Mouse (Mus musculus) neural tube, embryonic 14.5 days (tissue): ENCODE data around the gene Hbs1l. TPM values are rescaled to one million over a fixed set of nuclear protein-coding genes. Genes with fewer than 3 reads are reported as not detected.

Experiments
- ATAC-seq: fragments of 200-750 bp; cut with Nextera tagmentation; 2 replicates; pipeline ENCODE4 v1.8.0; 2017; ENCODE audit warnings: low read depth, mild to moderate bottlenecking, moderate TSS enrichment, moderate library complexity
- H3K27ac ChIP-seq: fragments of 300-500 bp; sonication (generic); 2 replicates; pipeline ENCODE4 v1.5.1; 2014; ENCODE audit warnings: low read depth, mild to moderate bottlenecking, control low read depth, low read length, moderate library complexity, mixed read lengths
- H3K27me3 ChIP-seq: fragments of 300-500 bp; sonication (generic); 2 replicates; pipeline ENCODE4 v1.6.1; 2014; ENCODE audit warnings: low read length; ENCODE audit not compliant: control insufficient read depth, insufficient read depth
- H3K36me3 ChIP-seq: fragments of 300-500 bp; sonication (generic); 2 replicates; pipeline ENCODE4 v1.6.1; 2014; ENCODE audit warnings: low read length, mixed read lengths; ENCODE audit not compliant: control insufficient read depth, insufficient read depth
- H3K4me1 ChIP-seq: fragments of 300-500 bp; sonication (generic); 2 replicates; pipeline ENCODE4 v1.6.1; 2014; ENCODE audit warnings: low read length; ENCODE audit not compliant: control insufficient read depth, insufficient read depth
- H3K4me2 ChIP-seq: fragments of 300-500 bp; sonication (generic); 2 replicates; pipeline ENCODE4 v1.6.1; 2014; ENCODE audit warnings: mild to moderate bottlenecking, low read depth, low read length, control low read depth
- H3K4me3 ChIP-seq: fragments of 300-500 bp; sonication (generic); 2 replicates; pipeline ENCODE4 v1.5.1; 2014; ENCODE audit warnings: low read depth, low read length, control low read depth, mixed read lengths
- H3K9ac ChIP-seq: fragments of 300-500 bp; sonication (generic); replicated peaks from 2 replicates; pipeline ENCODE4 v1.6.1; 2014; ENCODE audit warnings: low read depth, mild to moderate bottlenecking, control low read depth, low read length, mixed read lengths
- H3K9me3 ChIP-seq: fragments of 300-500 bp; sonication (generic); 2 replicates; pipeline ENCODE4 v1.6.1; 2016; ENCODE audit warnings: low read length; ENCODE audit not compliant: control insufficient read depth
- WGBS: fragments of 180-500 bp; shearing (Covaris S2); extraction: QIAGEN DNeasy Blood & Tissue Kit; methylation state at CpG from one replicate; pipeline ENCODE4 v1.1.7; 2014; 5-methylcytosine and 5-hydroxymethylcytosine counted together
- polyA plus RNA-seq: library from polyadenylated mRNA; unstranded; fragments of >200 nt; fragmentation: Nextera tagmentation; extraction: Ambion mirVana; gene quantifications from 2 replicates; pipeline ENCODE4 v1.2.1, GENCODE M21; 2014

Gene Hbs1l
- polyA plus RNA-seq, 1 experiment from 2014 or later = 97.5 TPM

DNA sequence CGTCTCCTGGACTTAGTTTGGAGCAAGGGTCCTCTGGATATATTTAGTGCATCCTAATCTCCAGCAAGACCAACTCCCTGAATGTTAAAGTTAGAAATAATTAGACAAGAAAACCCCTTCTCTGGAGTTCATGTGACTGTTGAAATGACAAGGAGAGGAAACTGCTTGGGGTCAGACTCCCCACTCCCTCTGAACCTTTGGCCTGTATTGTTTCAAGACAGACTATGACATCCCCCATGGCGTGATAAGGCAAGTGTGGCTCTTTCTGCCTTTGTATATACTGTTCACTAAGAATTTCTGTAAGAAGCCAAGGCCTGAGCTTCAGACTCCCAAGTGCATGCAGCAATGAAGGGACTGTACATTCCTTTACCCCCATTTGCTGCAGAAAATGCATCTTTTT lies 104.7 kb downstream of the Hbs1l start:
- Histone ChIP-seq H3K4me2 (no peak overlapping the region), H3K27me3 (no peaks in the 10 kb centered on the region), H3K9me3 (no peaks in the 10 kb centered on the region), H3K36me3 (no peaks in the 10 kb centered on the region), H3K27ac (no peak overlapping the region), H3K4me3 (no peak overlapping the region), H3K4me1 (no peaks in the 10 kb centered on the region), H3K9ac (no peak overlapping the region)
- ATAC-seq = no peak
- WGBS = 59% methylated on average over 2 of the region's 2 CpGs

DNA sequence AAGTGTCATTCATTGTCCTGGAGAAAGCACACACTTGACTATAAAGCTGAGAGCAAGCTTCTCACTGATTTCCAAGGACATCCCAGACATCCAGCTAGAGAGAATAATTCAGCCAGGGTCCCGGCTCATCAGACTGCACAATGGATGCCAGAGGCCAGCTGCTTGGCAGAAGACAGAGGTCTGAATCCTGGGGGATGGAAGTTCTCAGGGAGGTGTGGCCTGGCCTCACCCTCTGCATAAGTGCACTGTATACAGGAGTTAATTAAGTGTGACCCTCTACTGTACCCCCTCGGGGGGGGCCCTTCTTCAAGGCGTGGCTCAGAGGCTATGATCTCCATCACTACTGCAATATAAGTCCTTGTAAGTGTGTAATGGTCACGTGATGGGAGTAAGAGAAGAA lies 105.5 kb downstream of the Hbs1l start:
- peak; percentile 46; the same call in 1 of the 2 replicates for ATAC-seq
- Histone ChIP-seq H3K27ac (no peak overlapping the region), H3K4me2 (no peak overlapping the region), H3K9me3 (no peaks in the 10 kb centered on the region), H3K4me1 (no peaks in the 10 kb centered on the region), H3K27me3 (no peaks in the 10 kb centered on the region), H3K9ac (no peak overlapping the region), H3K4me3 (no peak overlapping the region), H3K36me3 (no peaks in the 10 kb centered on the region)
- 56% methylated on average over 4 of the region's 4 CpGs for WGBS

DNA sequence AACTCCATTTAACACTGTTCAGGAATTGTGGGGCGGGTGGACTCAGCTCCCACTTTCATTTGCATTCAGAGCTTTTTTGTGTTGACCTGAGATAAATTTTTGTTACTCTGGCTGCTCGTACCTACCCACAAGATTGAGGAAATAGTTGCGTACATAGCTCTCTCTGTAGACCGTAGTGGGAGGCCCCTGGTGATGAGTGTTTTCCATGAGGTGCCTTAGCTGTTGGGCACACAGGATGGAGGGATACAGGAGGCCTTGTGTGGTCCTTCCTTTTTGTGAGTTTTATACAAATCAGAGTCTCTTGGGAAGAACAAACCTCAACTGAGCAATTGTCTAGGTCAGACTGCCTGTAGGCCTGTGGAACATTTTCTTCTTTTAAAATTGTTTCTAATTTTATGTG lies 109.0 kb downstream of the Hbs1l start:
- WGBS = 89% methylated on average over 4 of the region's 4 CpGs
- no peak overlapping the region for H3K27ac ChIP-seq
- ATAC-seq = no peak

DNA sequence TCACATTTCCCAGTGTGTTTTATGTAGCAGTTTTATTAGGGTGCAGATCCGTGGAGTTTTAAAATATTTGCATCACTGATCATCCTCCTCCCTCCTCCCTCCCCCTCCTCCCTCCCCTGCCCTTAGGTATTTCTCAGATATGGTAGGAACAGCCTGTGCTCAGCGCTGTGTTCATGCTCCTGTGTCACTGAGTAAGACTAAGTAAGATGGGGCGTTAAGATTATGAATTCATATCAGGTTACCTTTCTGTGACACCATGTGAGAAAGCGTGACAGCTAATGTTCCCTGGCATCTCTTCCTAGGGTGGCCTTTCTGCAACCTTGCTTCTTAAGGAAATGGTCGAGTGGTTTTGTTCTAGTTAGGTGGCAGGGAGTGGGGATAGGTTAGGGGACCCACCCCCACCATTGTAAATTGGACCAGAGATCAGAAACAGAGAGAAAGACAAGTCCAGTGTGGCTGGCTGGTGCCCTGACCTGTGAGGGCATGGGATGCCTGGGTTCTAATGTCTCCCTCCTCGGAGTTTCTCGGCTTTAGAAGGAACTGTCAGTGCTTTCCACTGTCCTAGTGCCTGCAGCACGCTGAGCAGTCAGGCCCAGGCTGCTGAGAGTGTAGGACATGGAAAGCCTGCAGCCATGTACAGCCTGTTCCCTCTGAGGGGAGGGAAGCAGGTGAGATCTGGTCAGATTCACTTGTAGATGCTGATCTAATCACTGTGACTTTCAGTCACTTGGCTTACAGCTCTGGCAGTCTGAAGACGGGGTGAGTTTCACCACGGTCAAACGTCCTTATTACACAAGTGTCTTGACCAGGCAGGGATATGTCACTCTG lies 110.1 kb downstream of the Hbs1l start:
- WGBS = 85% methylated on average over 11 of the region's 11 CpGs
- Histone ChIP-seq H3K9ac (no peak overlapping the region), H3K27ac (no peak overlapping the region), H3K36me3 (no peaks in the 10 kb centered on the region), H3K9me3 (no peaks in the 10 kb centered on the region), H3K4me2 (no peak overlapping the region), H3K4me1 (no peaks in the 10 kb centered on the region), H3K27me3 (no peaks in the 10 kb centered on the region), H3K4me3 (no peak overlapping the region)
- no peak for ATAC-seq

More for the DNA sequence above, 109.0 kb downstream of the Hbs1l start:
- Histone ChIP-seq H3K27me3 (no peaks in the 10 kb centered on the region), H3K4me3 (no peak overlapping the region), H3K4me2 (no peak overlapping the region), H3K4me1 (no peaks in the 10 kb centered on the region), H3K9ac (no peak overlapping the region), H3K9me3 (no peaks in the 10 kb centered on the region), H3K36me3 (no peaks in the 10 kb centered on the region)

DNA sequence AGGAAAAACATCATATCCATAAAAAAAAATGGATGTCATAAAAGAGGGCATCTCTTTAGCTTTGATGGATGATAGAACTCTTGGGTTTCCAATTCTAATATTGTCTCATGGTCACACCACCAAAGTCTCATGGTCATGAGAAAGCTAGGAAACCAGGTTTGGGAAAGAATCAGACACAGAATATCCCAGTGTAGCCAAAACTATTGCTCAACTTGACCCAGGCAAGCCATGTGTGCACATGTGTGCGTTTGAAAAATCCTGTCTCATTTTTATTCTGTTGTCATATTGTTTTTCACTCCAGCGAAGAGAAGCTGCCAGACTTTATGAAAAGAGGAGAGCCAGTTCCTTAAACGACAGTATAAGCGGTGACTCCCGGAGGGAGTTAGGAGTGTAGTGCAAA lies 114.9 kb downstream of the Hbs1l start:
- no peaks in the 10 kb centered on the region for H3K27me3 ChIP-seq
- H3K9ac ChIP-seq = no peak overlapping the region
- no peak overlapping the region for H3K4me3 ChIP-seq
- H3K4me1 ChIP-seq = no peaks in the 10 kb centered on the region
- 77% methylated on average over 5 of the region's 5 CpGs for WGBS
- no peak for ATAC-seq
- H3K9me3 ChIP-seq = no peaks in the 10 kb centered on the region
- no peaks in the 10 kb centered on the region for H3K36me3 ChIP-seq
- H3K27ac ChIP-seq = no peak overlapping the region
- no peak overlapping the region for H3K4me2 ChIP-seq

DNA sequence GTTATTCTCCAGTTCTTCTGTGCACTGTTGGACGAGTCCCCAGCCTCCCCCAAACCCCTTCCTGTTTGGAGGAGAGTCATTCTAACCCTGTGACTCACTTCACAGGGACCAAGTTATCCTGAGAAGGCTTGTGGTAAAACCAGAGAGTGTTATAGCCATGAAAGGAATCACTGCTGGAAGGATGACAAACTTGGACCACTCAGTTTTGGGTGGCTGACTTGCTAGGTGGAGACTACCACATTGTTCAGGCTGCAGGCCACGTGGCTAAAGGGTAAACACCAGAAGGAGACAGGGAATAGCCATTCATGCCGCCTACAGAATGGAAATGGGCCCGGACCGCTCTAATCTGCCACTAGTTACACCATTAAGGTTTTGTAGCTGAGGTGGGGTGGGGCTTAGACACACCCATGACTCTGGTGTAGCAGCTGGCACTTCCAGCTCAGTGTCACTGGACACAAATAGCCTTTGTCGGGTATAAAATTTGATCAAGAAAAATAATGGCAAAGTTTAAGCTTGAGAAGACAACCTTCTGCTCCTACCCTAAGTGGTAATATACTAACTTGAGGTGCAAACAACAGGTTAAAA lies 115.9 kb downstream of the Hbs1l start:
- H3K4me1 ChIP-seq = no peaks in the 10 kb centered on the region

DNA sequence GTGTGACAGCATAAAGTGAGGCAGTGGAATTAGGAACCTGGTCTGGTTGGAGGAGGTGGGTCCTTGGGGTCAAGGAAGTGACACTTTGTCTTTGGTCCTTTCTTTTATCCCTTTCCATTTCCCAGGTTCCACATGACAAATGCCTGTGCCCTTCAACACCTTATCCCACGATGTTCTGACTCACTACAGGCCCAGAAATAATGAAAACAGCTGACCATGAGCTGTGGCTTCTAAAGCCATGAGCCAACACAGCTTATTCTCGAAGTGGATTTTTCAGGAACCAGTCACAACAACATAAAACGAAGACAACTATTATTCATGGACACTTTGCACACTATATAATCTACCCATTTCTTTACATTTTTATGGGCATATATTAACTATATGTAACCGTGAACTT lies 119.3 kb downstream of the Hbs1l start:
- Histone ChIP-seq H3K9ac (no peak overlapping the region), H3K4me2 (no peak overlapping the region), H3K27me3 (no peaks in the 10 kb centered on the region), H3K4me1 (no peaks in the 10 kb centered on the region), H3K4me3 (no peak overlapping the region), H3K36me3 (no peaks in the 10 kb centered on the region), H3K27ac (no peak overlapping the region), H3K9me3 (no peaks in the 10 kb centered on the region)
- ATAC-seq = no peak
- WGBS = 83% methylated on average over 4 of the region's 4 CpGs

More for the DNA sequence above, 115.9 kb downstream of the Hbs1l start:
- no peak overlapping the region for H3K4me2 ChIP-seq
- H3K4me3 ChIP-seq = no peak overlapping the region
- H3K27me3 ChIP-seq = no peaks in the 10 kb centered on the region
- no peak overlapping the region for H3K9ac ChIP-seq
- H3K27ac ChIP-seq = no peak overlapping the region
- H3K36me3 ChIP-seq = no peaks in the 10 kb centered on the region
- H3K9me3 ChIP-seq = no peaks in the 10 kb centered on the region
- ATAC-seq = no peak
- WGBS = 75% methylated on average over 6 of the region's 6 CpGs

DNA sequence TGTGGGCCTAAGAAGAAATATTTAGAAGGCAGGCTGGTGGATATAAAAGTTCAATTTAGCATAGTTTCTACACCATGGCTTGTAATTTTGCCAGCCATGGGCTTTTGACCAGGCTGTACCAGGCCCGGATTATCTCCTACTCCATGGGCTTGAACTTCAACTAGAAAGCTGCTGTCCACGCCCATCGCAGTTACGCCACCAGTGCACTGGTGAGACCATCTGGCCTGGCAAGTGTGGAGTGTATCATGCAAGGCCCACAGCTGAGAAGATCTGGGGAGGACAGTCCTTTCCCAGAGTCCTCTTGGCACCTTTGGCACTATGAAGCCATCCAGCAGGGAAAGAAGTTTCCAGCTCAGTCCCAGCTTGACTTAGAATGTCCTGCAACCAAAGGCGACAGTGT lies 120.4 kb downstream of the Hbs1l start:
- Histone ChIP-seq H3K27ac (no peak overlapping the region), H3K9ac (no peak overlapping the region), H3K9me3 (no peaks in the 10 kb centered on the region), H3K27me3 (no peaks in the 10 kb centered on the region), H3K4me1 (no peaks in the 10 kb centered on the region), H3K4me3 (no peak overlapping the region), H3K4me2 (no peak overlapping the region), H3K36me3 (no peaks in the 10 kb centered on the region)
- ATAC-seq = no peak
- WGBS = 95% methylated on average over 5 of the region's 5 CpGs
